Mouse (Mus musculus) small intestine, adult 2 months (tissue): Measurements from ENCODE around the gene Mlana.

Experiments
- CTCF ChIP-seq: fragments of 200-500 bp; IDR thresholded peaks from 2 replicates; pipeline ENCODE4 v1.5.1; 2012; ENCODE audit warnings: low read depth, mild to moderate bottlenecking, control low read depth, inconsistent platforms, low read length, moderate library complexity, mixed read lengths; ENCODE audit not compliant: insufficient replicate concordance, insufficient read length; ENCODE audit errors: extremely low read depth
- POLR2A ChIP-seq: fragments of 200-500 bp; IDR thresholded peaks from 2 replicates; pipeline ENCODE4 v1.6.1; 2012; ENCODE audit warnings: low read depth, mild to moderate bottlenecking, control low read depth, inconsistent platforms, low read length, moderate library complexity

DNA sequence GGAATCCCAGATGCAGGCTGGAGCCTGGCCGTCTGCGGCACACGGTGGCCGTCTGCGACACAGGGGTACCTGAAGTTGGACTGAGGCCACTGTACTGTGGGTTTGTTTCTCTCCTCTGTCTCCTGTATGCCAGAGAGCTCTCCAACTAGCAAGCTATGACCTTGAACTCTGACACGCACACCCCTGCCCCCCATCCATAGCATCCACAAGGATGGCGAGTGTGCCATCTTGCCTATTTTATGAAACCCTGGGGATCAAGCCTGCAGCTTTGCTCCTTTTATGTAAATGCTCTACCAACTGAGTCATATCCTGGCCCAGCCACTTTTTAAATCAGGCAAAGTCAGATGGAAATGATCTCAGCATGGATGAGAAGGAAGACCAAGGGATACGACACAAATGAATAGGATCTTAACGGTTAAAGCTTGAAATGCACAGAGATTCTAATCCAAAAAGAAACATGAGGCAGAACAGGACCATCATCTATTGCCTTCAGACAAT is 43.8 kb upstream of the Mlana start:
- TF ChIP-seq POLR2A = no peak
- no peak for TF ChIP-seq CTCF
